Mouse (Mus musculus): ENCODE results near the gene Brinp1. TPM values are rescaled to one million over a fixed set of nuclear protein-coding genes. Genes with fewer than 3 reads are reported as not detected.

Gene Brinp1
- polyA plus RNA-seq (2015; fragmentation: Nextera tagmentation; extraction: Ambion mirVana): 1.8 and 2.5 TPM in 2 replicates

DNA sequence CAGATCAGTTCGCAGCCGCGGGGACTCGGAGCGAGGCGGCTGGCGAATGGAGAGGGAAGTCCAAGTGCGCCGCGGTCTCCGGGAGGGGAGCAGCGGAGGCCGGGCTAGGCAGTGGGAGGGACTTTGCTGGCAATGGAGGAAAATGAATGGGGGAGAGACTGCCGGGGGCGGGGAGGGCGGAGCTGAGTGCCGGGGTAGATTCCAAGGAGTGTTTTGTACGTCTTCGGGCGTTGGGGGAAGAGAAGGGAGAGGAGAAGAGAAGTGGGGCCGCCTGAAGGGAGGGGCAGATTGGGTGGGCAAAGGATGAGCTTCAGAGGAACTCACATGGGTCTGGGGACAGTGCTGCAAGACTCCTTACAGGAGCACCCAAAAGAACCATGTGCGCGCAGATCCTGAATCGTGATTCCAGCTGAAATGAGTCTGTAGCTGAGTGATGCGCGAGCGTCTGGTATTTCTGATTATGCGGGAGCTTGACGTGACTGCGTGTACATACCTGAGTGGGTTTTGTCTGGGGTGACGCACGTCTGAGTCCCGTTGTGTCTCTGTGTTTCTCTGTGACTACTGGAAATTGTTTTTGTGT lies at the start of gene Brinp1:
Gene Brinp1, minus strand, starts transcription at position 76 of the 580 bp plus-strand sequence.
- Histone ChIP-seq H3K27ac (no peak within 1 kb of the TSS), H3K4me3 (replicated peaks; ENCODE audit: low read depth, low read length) (peak within 1 kb of the TSS; percentile 33), H3K9me3 (replicated peaks; ENCODE audit: low read length) (no peaks in the 10 kb centered on the region), H3K4me2 (ENCODE audit: low read length) (peak within 1 kb of the TSS; percentile 73), H3K4me1 (replicated peaks; ENCODE audit: insufficient read depth, low read length) (no peaks in the 10 kb centered on the region), H3K9ac (ENCODE audit: low read depth, low read length) (no peak within 1 kb of the TSS), H3K36me3 (ENCODE audit: insufficient read depth, low read length) (no peaks in the 10 kb centered on the region), H3K27me3 (ENCODE audit: insufficient read depth, low read length) (peaks cover 8% of the 10 kb centered on the region; the same call in 1 of the 2 replicates)
- WGBS: under 1% methylated on average over 33 of the region's 33 CpGs
- ATAC-seq (replicated peaks; ENCODE audit: low FRiP score, low read depth): peak; percentile 21; the same call in 1 of the 2 replicates
- no peak for TF ChIP-seq CTCF (IDR thresholded peaks at IDR 0.05; ENCODE audit: low read depth)
- peak; percentile 67 for DNase-seq (ENCODE audit: low spot score)

GRCm38 (mm10) chr4:68957265-68957664 lies 3.1 kb upstream of the Brinp1 start:
- no peak for TF ChIP-seq CTCF (IDR thresholded peaks at IDR 0.05; ENCODE audit: low read depth)
- ATAC-seq (replicated peaks; ENCODE audit: low FRiP score, low read depth) (no peak), DNase-seq (ENCODE audit: low spot score) (no peak)
- WGBS: 78% methylated on average over 2 of the region's 2 CpGs
- H3K4me2 ChIP-seq (ENCODE audit: low read length): no peak overlapping the region
- H3K36me3 ChIP-seq (ENCODE audit: insufficient read depth, low read length): no peaks in the 10 kb centered on the region
- H3K27ac ChIP-seq: no peak overlapping the region
- peaks cover 8% of the 10 kb centered on the region; the same call in 1 of the 2 replicates for H3K27me3 ChIP-seq (ENCODE audit: insufficient read depth, low read length)
- no peaks in the 10 kb centered on the region for H3K4me1 ChIP-seq (replicated peaks; ENCODE audit: insufficient read depth, low read length)
- H3K9ac ChIP-seq (ENCODE audit: low read depth, low read length): no peak overlapping the region
- H3K9me3 ChIP-seq (replicated peaks; ENCODE audit: low read length): no peaks in the 10 kb centered on the region
- H3K4me3 ChIP-seq (replicated peaks; ENCODE audit: low read depth, low read length): no peak overlapping the region

DNA sequence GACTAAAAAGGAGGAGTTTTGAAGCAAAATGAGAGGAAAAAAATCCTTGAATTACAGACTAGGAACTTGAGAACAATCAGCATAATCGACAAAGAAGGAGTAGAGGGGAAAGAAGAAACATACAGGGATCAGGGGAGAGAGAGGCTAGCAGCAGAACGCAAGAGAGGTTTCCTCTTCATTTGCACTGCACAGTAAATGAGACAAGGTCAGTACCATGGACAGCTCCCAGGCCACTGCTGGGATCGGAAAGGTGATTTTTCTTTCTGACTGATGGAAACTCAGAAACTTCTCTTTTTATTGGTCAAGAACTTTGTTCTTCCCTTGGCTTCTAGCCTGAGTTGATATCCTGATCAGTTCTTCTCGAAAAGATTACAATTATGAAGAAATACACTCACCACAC lies 1.4 kb upstream of the Brinp1 start:
- Histone ChIP-seq H3K4me1 (replicated peaks; ENCODE audit: insufficient read depth, low read length) (no peaks in the 10 kb centered on the region), H3K36me3 (ENCODE audit: insufficient read depth, low read length) (no peaks in the 10 kb centered on the region), H3K4me2 (ENCODE audit: low read length) (no peak overlapping the region), H3K9me3 (replicated peaks; ENCODE audit: low read length) (no peaks in the 10 kb centered on the region), H3K4me3 (replicated peaks; ENCODE audit: low read depth, low read length) (no peak overlapping the region), H3K9ac (ENCODE audit: low read depth, low read length) (no peak overlapping the region), H3K27me3 (ENCODE audit: insufficient read depth, low read length) (peaks cover 8% of the 10 kb centered on the region; the same call in 1 of the 2 replicates), H3K27ac (no peak overlapping the region)
- no peak for TF ChIP-seq CTCF (IDR thresholded peaks at IDR 0.05; ENCODE audit: low read depth)
- 4% methylated on average over 4 of the region's 4 CpGs for WGBS
- DNase-seq (ENCODE audit: low spot score) (peak; percentile 86), ATAC-seq (replicated peaks; ENCODE audit: low FRiP score, low read depth) (no peak)

DNA sequence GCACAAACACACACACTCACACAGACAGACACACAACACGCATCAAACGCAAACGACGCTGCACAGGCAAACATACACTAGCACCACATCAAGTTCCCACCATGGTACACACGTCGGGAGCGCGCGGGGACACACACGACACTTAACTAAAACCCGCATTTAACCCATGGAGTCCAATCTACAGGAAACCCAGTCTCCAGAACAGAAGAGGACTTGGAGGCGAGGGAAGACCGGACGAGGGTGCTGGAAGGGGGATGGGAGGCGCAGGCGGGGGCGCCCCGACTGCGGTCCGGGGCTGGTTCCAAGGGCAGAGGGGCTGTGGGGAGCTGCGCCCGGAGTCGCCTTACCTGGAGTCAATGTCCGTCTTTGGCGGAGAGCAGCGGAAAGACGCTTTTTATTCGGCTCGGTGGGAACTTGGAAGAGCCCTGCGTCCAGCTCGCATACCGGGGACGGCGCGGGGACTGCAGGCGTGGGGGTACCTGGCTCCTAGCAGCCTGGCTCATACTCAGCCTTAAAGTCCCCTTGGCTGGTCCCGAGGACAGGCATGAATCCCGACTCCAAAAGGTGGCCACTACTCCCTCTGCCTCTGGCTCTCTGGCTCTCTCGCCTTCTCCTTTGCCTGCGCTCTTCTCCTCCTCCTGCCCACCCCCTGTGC lies 403 bp downstream of the Brinp1 start:
- Histone ChIP-seq H3K27ac (no peak overlapping the region), H3K4me1 (replicated peaks; ENCODE audit: insufficient read depth, low read length) (no peaks in the 10 kb centered on the region), H3K27me3 (ENCODE audit: insufficient read depth, low read length) (peaks cover 8% of the 10 kb centered on the region; the same call in 1 of the 2 replicates), H3K9ac (ENCODE audit: low read depth, low read length) (no peak overlapping the region), H3K36me3 (ENCODE audit: insufficient read depth, low read length) (no peaks in the 10 kb centered on the region), H3K4me3 (replicated peaks; ENCODE audit: low read depth, low read length) (peak overlapping the region; percentile 33), H3K9me3 (replicated peaks; ENCODE audit: low read length) (no peaks in the 10 kb centered on the region), H3K4me2 (ENCODE audit: low read length) (peak overlapping the region; percentile 73)
- no peak for TF ChIP-seq CTCF (IDR thresholded peaks at IDR 0.05; ENCODE audit: low read depth)
- under 1% methylated on average over 40 of the region's 40 CpGs for whole genome bisulfite sequencing
- DNase-seq (ENCODE audit: low spot score) (no peak), ATAC-seq (replicated peaks; ENCODE audit: low FRiP score, low read depth) (peak; percentile 29; the same call in 1 of the 2 replicates)

DNA sequence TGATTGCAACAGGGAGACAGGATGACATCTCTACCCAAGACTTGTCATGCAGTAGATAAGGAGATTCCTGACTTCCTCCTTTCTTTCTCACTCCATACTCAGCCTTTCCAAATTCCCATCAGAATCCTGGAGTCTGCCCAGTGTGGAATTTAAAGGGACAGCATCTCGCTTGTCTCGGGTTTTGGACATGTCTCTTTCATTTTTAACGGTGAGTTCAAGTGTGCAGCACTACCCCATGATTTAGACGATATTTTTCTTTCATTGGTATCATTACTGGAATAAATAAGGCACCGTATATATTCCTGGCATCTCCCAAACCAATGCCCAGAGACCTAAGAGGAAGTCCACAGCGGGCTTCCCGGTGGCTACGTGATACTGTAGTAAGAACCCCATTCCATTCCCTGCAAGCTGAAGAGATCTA lies 1.1 kb downstream of the Brinp1 start:
- no peak for ATAC-seq (replicated peaks; ENCODE audit: low FRiP score, low read depth)
- Histone ChIP-seq H3K27ac (no peak overlapping the region), H3K4me1 (replicated peaks; ENCODE audit: insufficient read depth, low read length) (no peaks in the 10 kb centered on the region), H3K9me3 (replicated peaks; ENCODE audit: low read length) (no peaks in the 10 kb centered on the region), H3K4me3 (replicated peaks; ENCODE audit: low read depth, low read length) (peak overlapping the region; percentile 33), H3K9ac (ENCODE audit: low read depth, low read length) (no peak overlapping the region), H3K36me3 (ENCODE audit: insufficient read depth, low read length) (no peaks in the 10 kb centered on the region), H3K4me2 (ENCODE audit: low read length) (peak overlapping the region; percentile 73), H3K27me3 (ENCODE audit: insufficient read depth, low read length) (peaks cover 8% of the 10 kb centered on the region; the same call in 1 of the 2 replicates)
- DNase-seq (ENCODE audit: low spot score): peak; percentile 5
- no peak for TF ChIP-seq CTCF (IDR thresholded peaks at IDR 0.05; ENCODE audit: low read depth)
- 6% methylated on average over 8 of the region's 8 CpGs for WGBS

- WGBS: 7% methylated on average over 2 of the region's 2 CpGs
- Histone ChIP-seq H3K36me3 (ENCODE audit: insufficient read depth, low read length) (no peaks in the 10 kb centered on the region), H3K27ac (no peak overlapping the region), H3K4me2 (ENCODE audit: low read length) (no peak overlapping the region), H3K9me3 (replicated peaks; ENCODE audit: low read length) (no peaks in the 10 kb centered on the region), H3K4me3 (replicated peaks; ENCODE audit: low read depth, low read length) (no peak overlapping the region), H3K4me1 (replicated peaks; ENCODE audit: insufficient read depth, low read length) (no peaks in the 10 kb centered on the region), H3K9ac (ENCODE audit: low read depth, low read length) (no peak overlapping the region), H3K27me3 (ENCODE audit: insufficient read depth, low read length) (peaks cover 8% of the 10 kb centered on the region; the same call in 1 of the 2 replicates)
- peak; percentile 49 for DNase-seq (ENCODE audit: low spot score)
- no peak for ATAC-seq (replicated peaks; ENCODE audit: low FRiP score, low read depth)
- peak; percentile 63 for TF ChIP-seq CTCF (IDR thresholded peaks at IDR 0.05; ENCODE audit: low read depth)
Measured at GRCm38 (mm10) chr4:68950556-68950955, 3.6 kb downstream of the Brinp1 start.
